Mouse (Mus musculus) urinary bladder, postnatal 4 days (tissue): Measurements from ENCODE around the gene Grik4.

Experiments used
- DNase-seq, 2 experiments: peaks; one replicate each; pipeline ENCODE4 v3.0.0; 2021 to 2022; ENCODE audit warnings: low spot score in 2 of 2

The Grik4 gene

DNA sequence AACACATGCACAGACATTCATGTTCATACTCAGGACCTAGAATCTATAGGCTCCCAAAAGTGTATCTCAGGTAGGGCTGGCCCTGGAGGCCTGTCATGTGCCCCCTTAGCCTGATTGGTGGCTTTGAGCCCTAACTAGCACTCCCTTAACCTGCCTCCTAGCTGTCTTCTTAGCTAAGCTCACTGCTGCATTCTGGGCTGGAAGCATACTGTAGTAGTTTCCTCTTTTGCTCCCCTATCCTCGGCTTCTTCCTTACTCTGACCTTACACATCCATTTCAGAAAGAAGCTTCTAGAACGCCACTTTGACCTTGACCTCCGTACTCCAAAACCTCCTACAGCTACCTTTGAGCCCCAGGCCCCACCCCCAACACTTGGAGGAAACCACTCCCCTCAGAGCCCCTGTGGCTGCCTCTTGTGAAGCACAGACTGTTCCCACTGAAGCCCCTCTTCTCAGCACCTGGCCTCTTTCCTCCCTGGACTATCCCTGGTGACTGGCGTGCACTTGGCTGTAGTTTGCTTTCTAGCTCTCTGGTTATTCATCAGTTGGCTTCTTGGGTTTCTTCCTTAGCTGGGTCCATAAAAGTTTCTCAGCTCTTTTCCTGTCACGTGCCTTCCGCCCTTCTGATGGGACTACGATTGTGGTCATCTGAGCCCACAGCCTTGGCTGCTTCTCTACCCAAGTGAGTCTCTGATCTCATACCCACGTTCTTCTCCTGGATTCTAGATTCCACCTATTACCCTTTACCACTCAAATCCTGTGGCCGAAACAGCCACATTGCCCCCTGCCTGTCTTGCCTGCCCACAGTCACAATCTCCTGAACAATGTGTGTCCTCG, 84.1 kb downstream of the Grik4 start:
- DNase-seq: no peak

DNA sequence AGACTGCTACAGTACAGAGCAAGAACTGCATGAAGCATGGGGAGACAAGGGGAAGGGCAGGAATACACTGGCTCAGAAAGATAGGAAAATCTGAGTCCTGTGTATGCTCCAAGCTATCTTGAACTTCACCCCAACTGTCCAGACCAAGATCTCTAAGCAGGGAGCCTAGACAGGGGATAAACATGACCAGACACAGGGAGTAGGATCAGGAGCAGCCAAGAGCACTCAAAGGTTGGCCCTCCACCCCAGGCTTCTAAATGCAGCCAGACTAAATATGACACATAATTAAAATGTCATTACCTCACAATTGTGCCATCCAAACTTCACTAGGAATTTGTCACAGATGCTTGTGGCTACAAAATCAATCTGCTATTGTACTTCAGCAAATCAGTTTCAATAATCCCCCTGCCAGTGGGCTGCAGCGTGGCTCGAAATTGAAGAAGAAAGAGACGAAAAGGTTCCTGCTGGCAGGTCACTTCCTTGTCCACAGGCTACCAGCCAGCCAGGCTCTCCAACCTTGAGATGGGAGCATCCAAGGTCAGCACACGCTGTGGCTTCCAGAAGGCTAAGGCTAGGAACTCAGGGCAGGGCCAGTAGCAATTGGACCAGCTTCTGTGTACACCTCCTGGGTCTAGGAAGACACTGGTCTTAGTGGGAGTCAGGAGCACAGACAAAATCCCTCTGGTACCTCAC, 85.1 kb downstream of the Grik4 start:
- DNase-seq: no peak

DNA sequence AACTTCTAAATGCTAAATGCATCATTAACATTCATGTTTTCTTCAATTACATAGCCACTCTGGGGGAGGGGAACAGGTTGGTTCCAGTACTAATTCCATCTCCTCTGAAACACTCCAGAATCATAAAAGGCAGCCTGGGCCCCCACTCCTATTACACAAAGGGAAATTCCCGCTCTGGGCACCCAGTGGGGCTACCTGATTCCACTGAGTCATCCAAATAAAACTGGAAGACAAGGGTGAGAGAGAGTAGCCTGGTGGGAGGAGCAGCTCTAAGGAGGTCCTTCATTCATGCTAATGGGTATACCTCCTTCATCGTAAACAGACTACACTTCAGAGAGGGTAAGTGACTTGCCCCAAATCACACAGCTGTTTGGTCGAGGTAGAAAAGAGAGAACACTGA, 85.7 kb downstream of the Grik4 start:
- DNase-seq: no peak

DNA sequence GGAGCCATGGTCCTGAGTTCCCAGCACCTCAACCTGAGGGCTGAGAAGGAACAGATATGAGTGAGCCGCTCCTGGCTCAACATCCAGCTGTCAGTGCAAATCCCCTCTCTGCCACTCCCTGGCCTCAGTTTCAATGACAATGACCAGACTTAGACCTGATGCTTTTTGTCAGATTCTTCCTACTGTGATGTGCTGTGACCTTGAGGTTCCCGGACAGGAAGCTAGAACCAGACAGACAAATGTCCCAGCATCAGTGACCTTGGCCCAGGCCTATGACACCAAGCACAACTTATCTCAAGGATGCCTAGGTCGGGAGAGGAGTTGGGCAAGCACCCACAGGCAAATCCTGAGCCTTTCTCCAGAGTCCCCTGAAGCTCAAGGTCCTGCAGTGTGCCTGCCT, 86.5 kb downstream of the Grik4 start:
- no peak for DNase-seq

DNA sequence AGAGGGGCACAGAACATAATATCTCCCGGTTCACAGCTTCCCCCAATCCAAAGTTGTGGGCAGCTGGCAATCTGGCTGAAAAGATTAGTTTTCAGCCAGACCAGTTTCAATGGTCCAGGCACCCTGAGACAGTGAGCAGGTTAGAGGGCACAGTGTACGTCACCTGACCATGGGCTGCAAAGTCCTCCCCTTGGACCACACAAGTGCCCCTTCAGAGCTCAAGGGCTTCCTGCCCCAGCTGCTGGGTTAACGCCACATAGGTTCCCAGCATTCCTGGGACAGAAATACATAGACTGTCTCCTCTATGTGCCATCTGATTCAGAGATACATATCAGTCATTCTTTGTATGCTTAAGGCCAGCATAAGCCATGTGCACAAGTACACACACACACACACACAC, 91.2 kb downstream of the Grik4 start:
- DNase-seq: no peak

DNA sequence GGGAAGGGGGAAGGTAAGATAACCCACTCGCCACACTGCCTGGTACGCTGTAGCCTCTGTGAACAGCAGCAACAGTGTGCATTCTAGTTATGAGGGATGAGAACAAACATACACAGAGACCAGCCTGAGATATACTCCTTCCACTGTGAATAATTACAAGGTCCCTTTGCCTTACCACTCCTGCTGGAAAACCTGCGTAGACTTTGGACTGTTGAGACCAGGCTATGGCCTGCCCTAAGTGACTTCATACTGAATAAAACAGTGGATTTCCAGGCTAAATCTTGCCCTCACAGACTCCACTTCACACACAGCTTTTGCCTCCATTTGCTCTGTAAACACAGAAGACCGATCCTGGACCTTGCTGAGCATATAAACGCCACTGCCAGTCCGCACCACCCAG, 94.2 kb downstream of the Grik4 start:
- no peak for DNase-seq

DNA sequence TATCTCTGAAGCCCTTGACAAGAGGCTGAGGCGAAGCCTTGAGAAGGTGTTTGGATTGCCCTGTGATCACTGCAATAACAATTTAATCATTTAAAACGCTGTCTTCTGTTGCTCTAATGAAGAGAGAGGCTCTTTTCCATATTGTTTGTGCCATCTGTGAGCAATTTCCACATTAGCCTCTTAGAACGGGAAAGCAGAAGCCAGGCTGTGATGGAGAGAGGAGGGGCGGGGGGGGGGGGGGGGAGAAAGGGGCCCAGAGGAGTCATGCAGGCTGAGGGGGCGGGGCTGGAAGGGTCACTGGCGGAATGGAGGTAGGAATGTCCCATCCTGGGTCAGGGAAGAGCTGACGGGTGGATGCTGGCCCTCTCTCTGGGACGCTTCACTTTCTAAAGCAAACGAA, 96.2 kb downstream of the Grik4 start:
- DNase-seq: no peak

DNA sequence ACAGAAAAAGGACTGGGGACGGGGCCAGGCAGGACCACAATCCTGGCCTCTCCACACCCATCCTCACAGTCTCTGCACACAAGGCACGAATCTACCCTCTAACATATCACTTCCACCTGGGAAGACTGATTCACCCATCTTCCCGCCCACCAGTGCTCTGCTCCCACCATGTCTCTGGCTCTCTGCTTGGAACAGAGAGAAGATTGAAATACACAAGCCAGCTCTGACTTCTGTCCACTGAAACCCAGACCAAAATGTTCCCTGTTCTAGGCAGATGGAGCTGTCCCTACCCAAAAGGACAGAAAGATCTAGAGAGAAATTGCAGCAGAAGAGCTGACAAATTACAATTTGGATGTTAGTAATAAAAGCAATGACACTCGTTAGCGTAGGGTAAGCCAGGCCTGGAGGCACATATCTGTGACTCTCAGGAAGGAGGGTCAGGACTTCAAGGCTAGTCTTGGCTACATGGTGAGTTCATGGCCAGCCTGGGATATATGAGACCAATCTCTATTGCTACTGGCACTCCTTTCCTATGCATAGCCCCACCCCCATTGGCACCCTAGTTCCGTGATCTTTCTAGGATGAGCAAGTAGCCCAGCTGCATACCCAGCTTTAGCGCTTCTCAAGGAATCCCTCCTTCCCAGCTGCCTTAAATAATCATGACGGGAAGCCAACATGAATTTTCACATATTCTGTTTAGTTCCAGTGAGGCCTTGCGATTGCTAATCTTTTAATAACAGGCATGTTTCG, 97.4 kb downstream of the Grik4 start:
- DNase-seq: no peak

DNA sequence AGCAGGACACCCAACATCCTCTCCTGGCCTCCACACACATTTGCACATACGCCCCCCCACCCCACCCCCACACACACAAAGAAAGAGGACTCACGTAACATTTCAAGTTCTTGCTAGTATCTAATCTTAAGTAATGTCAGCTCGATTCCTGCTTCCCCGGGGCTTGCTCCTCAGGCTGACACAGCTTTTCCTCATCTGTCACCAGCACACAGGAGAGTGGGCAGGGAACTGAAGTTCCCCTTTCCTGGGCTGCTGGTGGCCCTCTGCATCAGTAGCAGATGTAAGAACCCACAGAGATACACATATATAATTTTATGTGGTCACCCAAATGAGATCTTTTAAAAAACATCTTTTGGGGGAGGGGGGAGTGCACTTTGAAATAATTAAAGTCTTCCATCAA, 98.2 kb downstream of the Grik4 start:
- no peak for DNase-seq

DNA sequence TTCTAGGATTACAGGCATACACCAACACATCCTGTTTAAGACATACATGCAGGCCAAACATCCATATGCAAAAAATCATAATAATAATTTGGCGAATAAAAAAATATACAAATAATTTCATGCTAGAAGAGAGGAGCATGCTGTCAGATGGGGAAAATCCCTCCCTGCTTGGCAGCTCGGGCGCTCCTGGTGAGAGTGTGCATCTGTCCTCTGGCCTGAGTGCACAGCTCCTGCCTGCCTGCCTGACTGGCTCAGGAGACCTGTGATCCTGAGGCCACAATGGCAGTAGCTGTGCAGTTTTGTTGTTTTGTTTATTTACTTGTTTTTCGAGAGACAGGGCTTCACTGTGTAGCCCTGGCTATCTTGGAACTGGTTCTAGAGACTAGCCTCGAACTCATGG, 100.0 kb downstream of the Grik4 start:
- no peak for DNase-seq

DNA sequence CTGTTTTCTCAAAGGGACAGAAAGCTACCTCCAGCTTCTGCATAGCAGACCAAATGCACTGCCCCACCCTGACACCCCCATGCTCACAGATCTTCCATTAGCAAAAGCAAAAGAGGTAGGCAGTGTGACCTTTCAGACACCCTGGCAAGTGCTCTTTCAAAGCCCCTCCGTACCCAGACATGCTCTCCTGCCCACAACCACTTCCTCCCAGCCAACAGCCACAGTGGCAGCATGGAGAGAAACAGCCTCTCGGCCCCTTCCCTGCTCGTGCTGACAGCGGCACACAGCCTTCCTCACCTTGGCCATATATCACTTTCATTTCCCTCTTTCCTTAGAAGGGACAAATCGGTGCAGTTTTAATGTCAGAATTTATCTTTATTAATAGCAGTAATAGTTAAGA, 106.0 kb downstream of the Grik4 start:
- DNase-seq: no peak

DNA sequence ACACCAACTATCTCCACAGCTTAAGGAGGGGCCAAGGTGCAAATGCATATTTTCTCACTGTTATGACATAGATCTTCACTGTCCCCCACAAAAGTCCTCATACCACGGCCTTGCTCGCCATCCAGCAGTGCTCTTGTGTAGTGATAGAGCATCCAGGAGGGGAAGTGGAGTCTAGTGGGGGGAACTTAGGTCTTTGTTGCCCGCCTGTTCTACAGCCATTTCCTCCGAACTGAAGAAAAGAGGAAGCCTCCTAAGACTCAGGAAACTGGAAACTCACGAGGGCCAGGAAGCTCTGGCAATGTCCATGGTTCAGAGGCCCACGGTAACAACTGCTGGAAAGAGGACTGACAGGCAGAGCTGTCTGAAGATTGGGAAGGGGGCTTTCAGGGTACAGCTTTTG, 106.8 kb downstream of the Grik4 start:
- no peak for DNase-seq

DNA sequence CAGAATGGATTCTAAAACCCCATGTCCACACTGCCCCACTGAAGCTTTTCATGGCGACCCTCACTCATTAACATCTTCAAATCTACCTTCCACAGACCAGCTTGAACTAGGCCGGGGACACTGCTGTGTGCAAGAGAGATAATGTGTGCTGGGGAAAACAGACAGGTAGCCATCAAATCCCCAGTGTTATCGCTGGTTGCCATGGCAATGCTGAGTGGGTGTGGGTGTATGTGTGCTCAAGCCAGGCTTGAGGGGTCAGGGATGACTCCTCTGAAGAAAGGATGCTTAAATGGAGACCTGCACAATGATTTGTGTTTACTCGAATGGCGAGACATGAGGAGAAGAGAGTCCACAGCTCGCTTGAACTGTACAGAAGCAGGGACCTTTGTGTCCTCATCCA, 112.7 kb downstream of the Grik4 start:
- DNase-seq: no peak

DNA sequence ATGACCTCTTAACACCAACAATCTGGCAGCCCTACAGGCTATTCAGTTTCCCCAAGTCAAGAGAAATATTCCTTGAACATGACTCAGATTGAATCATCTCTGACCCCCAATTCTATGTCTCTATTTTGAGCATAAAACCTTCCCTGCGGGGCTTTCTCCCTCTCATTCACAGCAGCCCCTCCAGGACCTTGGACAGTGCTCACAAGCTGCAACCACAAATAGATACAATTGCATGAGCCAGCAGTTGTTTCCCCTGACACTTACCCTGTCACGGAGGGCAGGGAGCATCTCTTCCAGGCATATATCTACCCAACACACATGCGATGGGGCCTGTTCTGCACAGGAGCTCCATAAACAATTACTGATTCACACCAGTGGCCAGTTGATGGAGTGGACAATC, 125.0 kb downstream of the Grik4 start:
- no peak for DNase-seq

DNA sequence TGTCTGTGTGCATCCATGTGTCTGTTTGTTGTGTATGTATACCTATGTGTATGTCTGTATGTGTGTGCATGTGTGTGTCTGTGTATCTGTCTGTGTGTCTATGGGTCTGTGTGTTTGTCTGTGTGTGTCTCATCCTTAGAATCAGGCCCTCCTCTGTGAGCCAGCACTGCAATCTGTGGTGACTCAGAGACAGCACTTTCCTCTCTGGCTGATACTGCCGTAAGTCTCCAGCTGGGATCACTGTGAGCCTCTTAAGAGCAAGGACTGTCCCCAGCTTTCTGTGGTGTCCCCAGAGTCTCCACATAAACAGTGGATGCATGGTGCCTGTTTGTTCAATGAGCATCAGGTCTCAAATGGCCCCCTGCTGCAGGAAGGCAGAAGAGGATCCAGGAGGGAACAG, 127.5 kb downstream of the Grik4 start:
- DNase-seq: no peak

DNA sequence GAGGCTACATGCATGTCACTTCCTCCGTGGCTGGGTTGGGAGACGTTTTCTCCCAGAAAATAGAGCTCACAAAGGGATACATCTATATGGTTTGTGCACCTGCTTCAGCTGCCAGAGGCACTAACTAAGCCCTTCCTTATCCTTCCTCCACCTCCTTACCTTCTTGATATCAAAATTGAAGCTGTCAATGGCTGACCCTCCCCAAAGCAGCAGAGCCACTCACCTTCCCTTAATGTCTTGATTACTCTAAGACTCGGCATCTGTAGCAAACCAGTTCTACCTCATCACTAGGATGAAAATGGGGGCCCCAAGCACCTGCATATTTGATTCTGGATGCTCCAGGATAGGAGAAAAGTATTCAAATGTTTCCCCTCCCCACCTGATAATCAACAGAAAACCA, 135.1 kb downstream of the Grik4 start:
- no peak for DNase-seq

DNA sequence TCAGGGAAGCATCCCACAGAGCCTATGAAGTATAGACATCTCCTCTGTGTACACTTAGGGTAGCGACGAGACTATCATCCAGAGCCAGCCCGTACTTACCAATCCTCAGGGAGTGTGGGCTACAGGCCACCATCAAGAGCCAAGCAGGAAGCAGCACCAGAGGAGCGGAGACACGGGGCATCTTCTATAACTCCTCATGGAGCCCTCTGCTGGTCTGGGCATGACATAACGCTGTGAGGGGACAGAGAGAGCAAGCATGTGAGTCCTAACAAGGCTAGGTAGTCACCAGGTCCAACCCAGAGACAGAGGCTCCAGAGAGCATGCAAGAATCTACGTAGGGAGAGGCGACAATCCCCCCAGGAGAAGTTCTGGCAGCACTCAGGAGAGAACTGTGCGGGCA, 135.9 kb downstream of the Grik4 start:
- no peak for DNase-seq

DNA sequence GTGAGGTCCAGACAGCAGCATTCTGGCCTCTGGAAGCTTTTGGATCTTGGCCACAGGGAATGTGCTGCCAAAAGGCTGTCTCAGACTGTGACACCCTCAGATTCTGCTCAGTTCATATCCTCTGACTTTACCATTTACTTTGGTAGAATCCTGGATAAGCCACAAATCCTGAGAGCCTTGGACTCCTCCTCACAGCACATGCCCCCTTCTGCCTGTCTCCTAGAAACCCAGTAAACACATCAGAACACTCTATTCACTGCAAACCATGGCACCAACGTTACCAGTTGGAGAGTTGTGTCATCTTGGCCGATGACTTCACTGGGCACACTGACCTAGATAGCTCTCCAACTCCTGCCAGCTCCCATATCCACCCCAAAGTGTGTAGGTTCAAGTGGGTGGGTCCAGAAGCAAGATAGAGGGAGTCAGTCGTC, 141.2 kb downstream of the Grik4 start:
- DNase-seq: no peak

DNA sequence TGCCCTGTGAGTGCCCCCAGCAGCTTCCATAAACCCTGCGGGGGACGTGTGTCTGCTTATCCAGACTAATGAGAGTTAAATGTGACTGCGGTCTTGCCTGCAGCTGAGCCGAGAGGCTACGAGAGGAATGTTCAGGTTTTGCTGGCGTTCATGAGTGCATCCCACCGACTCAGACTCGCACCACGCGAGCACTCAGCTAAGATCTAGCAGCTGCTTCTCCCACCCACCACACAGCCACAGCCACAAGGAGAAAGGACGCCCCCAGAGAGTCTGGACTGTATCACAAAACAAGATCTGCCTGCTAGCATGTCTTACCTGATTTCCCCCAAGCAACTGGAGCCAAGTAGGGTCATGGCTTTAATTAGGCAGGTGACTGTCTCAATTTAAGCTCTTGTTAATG, 142.4 kb downstream of the Grik4 start:
- DNase-seq: no peak

DNA sequence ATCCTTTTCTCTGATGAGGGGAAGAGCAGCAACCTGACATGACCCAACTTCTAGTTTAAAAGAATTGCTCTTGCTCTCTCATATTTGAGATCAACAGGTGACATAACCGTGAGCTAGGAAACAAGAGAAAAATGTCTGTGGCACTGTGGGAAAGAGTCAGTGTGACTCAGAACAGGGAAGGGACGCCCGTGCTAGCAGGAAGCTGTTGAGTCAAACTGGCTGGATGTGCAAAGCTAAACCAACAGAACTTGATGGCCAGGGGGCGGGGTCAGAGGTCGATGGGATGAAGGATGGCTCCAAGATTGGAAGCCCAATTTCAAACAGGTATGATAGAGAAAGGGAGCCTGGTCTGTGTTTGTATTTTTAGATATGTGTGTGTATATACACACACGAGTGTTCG, 144.2 kb downstream of the Grik4 start:
- no peak for DNase-seq

DNA sequence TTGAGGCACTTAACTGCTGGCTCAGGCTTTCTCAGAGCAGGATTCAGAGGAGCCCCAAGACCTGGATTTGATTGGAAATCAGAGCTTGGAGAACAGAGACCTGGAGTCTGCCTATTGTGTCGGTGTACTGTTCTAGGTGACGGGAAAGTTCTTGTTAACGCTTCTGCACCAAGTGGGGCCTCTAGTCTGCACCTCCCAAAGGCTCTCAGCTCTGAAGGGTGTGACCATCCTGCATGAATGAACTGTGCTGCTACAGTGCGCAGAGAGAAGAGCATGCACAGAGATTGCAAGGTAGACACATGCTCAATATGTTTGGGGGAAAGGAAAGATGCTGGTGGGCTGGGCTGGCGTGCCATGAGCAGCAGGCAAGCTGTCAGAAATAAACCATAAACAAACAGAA, 144.6 kb downstream of the Grik4 start:
- no peak for DNase-seq

DNA sequence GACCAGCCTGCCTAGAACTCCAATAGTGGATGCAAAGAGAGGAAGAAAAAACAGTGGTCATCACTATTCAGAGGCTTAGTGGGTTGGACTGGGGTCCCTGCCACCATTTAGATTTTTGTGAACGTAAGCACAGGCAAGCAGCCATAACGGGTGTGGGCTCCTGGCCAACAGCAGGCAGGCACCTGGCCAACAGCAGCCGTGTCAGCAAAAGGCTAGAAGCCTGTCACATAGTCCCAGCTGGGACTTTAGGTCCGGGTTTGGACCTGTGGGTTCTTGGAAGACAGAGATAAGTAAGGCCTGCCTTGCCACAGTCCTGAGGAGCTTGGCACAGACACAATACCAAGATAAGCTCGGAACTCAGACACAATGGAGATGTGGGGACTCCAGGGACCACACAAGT, 145.1 kb downstream of the Grik4 start:
- peak in 1 of 2 experiments; percentile 31 for DNase-seq

DNA sequence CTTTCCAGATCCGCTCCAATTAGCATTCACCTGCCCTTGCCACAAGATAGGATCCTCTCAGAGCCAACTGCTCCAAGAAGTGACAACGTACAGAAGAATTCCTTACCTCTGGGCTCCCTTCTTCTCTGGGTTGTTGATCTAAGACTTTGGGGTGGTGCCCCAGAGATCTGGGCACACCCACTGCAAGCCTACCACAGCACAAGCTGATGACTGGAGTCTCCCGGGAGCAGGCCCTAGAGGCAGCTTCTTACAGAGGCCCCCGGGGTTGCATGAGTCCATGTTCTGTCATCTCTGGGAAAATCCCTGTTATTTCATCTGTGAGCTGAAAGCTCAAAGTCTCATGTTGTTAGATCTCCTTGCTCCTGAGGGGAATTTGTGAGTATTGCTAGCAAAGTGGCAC, 146.0 kb downstream of the Grik4 start:
- no peak for DNase-seq
